In the genomic region with DNA sequence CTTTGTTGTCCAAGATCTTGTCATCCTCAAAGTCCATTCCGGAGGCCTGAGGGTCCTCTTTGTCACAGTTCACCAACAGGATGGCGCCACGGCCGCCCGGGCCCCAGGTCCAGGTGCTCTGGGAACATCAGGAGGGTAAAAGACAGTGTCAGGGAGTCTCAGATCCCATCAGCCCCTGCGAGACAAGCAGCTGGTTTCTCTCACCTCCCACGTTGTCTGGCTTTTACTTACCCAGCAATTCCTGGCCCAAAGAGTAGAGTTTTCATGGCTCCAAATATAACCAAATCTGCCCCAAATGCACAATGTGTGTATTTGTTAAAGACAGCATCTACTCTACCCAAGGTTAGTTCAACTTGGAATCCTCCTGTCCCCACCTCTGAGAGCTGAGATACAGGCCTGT, we compare ENCODE assay signal across 22 mouse cellular contexts. TPM values are rescaled to one million over a fixed set of nuclear protein-coding genes. Genes with fewer than 3 reads are reported as not detected.
"Had no signal": no experiment of that assay in that cellular context is flagged by ENCODE, and none has a peak within 500 bp of the region (broad histone marks: within the 10 kb centered on the region; RNA-seq: fewer than 3 reads in every experiment).

No protein-coding gene starts in this region.

- H3K4me3 ChIP-seq: liver, embryonic 12.5 days; lung, embryonic 15.5 days; megakaryocyte, embryonic 14.5 days; midbrain, embryonic 13.5 days; midbrain, embryonic 15.5 days; neural tube, embryonic 12.5 days; stomach, embryonic 15.5 days had no signal

- H3K9ac ChIP-seq: liver, embryonic 12.5 days; liver, embryonic 14.5 days; lung, embryonic 15.5 days; midbrain, embryonic 13.5 days; midbrain, embryonic 15.5 days; neural tube, embryonic 12.5 days; stomach, embryonic 15.5 days had no signal

- H3K9me3 ChIP-seq: liver, embryonic 12.5 days; lung, embryonic 15.5 days; megakaryocyte, embryonic 14.5 days; midbrain, embryonic 13.5 days; midbrain, embryonic 15.5 days; neural tube, embryonic 12.5 days; stomach, embryonic 15.5 days had no signal

- H3K27ac ChIP-seq: liver, embryonic 12.5 days; liver, embryonic 14.5 days; lung, embryonic 15.5 days; macrophage; midbrain, embryonic 13.5 days; midbrain, embryonic 15.5 days; neural tube, embryonic 12.5 days; stomach, embryonic 15.5 days; stomach, postnatal 0 days had no signal

- H3K36me3 ChIP-seq: liver, embryonic 12.5 days; lung, embryonic 15.5 days; midbrain, embryonic 13.5 days; midbrain, embryonic 15.5 days; neural tube, embryonic 12.5 days; stomach, embryonic 15.5 days had no signal

- DNase-seq: right cerebral cortex, postnatal 14 days; thymus, adult 2 months; thymus, postnatal 25 days; thymus, postnatal 4 days had no signal

- ATAC-seq: liver, embryonic 12.5 days; midbrain, embryonic 13.5 days; midbrain, embryonic 15.5 days had no signal

- H3K4me1 ChIP-seq: liver, embryonic 12.5 days; stomach, embryonic 15.5 days had no signal

- H3K4me2 ChIP-seq: liver, embryonic 12.5 days; lung, embryonic 15.5 days; midbrain, embryonic 11.5 days; midbrain, embryonic 13.5 days; midbrain, embryonic 15.5 days; neural tube, embryonic 12.5 days; stomach, embryonic 15.5 days had no signal

- H3K27me3 ChIP-seq: liver, embryonic 12.5 days; lung, embryonic 15.5 days; midbrain, embryonic 13.5 days; midbrain, embryonic 15.5 days; neural tube, embryonic 12.5 days; stomach, embryonic 15.5 days had no signal

RNA-seq across cellular contexts. Expression of gene Padi4, which starts 12.4 kb away (rescaled TPM):
- total RNA-seq: midbrain, postnatal 0 days had no signal

RNA-seq across cellular contexts. Expression of gene Padi6, which starts 19.2 kb away (rescaled TPM):
- total RNA-seq: megakaryocyte progenitor cell, adult 5-6 weeks; midbrain, postnatal 0 days; monocyte, adult 5-6 weeks had no signal
- polyA plus RNA-seq: liver, embryonic 12.5 days; liver, embryonic 14.5 days; liver, embryonic 16.5 days; macrophage; midbrain, embryonic 11.5 days; midbrain, embryonic 13.5 days; neural tube, embryonic 12.5 days; stomach, postnatal 0 days; urinary bladder, adult 2 months had no signal

RNA-seq across cellular contexts. Expression of gene Padi3, which starts 48.8 kb away (rescaled TPM):
- total RNA-seq: midbrain, postnatal 0 days; monocyte, adult 5-6 weeks; neutrophil, adult 5-6 weeks had no signal
- polyA plus RNA-seq: midbrain, embryonic 11.5 days; midbrain, embryonic 15.5 days; midbrain, postnatal 0 days; neural tube, embryonic 12.5 days; neural tube, embryonic 14.5 days had no signal
